Mouse (Mus musculus) myocyte (in vitro differentiated cells): ENCODE measurements around the gene Gm20388.

ENCODE experiments used
- CEBPB ChIP-seq: IDR thresholded peaks from 2 replicates; pipeline ENCODE4 v1.6.1; 2011; ENCODE audit warnings: mild to moderate bottlenecking, moderate library complexity; ENCODE audit not compliant: poor library complexity, insufficient read depth, severe bottlenecking
- E2F4 ChIP-seq: IDR thresholded peaks from one replicate; pipeline ENCODE4 v1.6.1; 2011; ENCODE audit warnings: mild to moderate bottlenecking, control low read depth, moderate library complexity; ENCODE audit not compliant: insufficient read depth
- MAX ChIP-seq: IDR thresholded peaks from one replicate; pipeline ENCODE4 v1.6.1; 2011; ENCODE audit warnings: low read depth, mild to moderate bottlenecking, control low read depth
- MYOD1 ChIP-seq, 3 experiments: IDR thresholded peaks; one replicate each; pipeline ENCODE4 v1.6.1; 2011; ENCODE audit warnings: control low read depth in 2 of 3, low read depth in 2 of 3, mild to moderate bottlenecking in 2 of 3, moderate library complexity in 1 of 3; ENCODE audit not compliant: insufficient read length in 2 of 3, control insufficient read depth in 1 of 3
- MYOG ChIP-seq, 3 experiments: IDR thresholded peaks; one replicate each; pipeline ENCODE4 v1.6.1; 2011; ENCODE audit warnings: control low read depth in 2 of 3, low read depth in 2 of 3, mild to moderate bottlenecking in 2 of 3; ENCODE audit not compliant: insufficient read length in 2 of 3, control insufficient read depth in 1 of 3, insufficient read depth in 1 of 3
- POLR2A ChIP-seq: IDR thresholded peaks from one replicate; pipeline ENCODE4 v1.6.1; 2011; ENCODE audit warnings: low read depth, mild to moderate bottlenecking, control low read depth, moderate library complexity; ENCODE audit not compliant: insufficient read length
- POLR2AphosphoS2 ChIP-seq: IDR thresholded peaks from one replicate; pipeline ENCODE4 v1.6.1; 2011; ENCODE audit warnings: low read depth, control low read depth; ENCODE audit not compliant: insufficient read length
- TCF12 ChIP-seq: IDR thresholded peaks from one replicate; pipeline ENCODE4 v1.6.1; 2011; ENCODE audit warnings: mild to moderate bottlenecking, control low read depth; ENCODE audit not compliant: poor library complexity, insufficient read depth, severe bottlenecking
- TCF3 ChIP-seq: IDR thresholded peaks from one replicate; pipeline ENCODE4 v1.6.1; 2011; ENCODE audit warnings: low read depth, control low read depth; ENCODE audit not compliant: insufficient read length
- USF1 ChIP-seq: IDR thresholded peaks from one replicate; pipeline ENCODE4 v1.6.1; 2011; ENCODE audit warnings: low read depth, mild to moderate bottlenecking, control low read depth, moderate library complexity

DNA sequence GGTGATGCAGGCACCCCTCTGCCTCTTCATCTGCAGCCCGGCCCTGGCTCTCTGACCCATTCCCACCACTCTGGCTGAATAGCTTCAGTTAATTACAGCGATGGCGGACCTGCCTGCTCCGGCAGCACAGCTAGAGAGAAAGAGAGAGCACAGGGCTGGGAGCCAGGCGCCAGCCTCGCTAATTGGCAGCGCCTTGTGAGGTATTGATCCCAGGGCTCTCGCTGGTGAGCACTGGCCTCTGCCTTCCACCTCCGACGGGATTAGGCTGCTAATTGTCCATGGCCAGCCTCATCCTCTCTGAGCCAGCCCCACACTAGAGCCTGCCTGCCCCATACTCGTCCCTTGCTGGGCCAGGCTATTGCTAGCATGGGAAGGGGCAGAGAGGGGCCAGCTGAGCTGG, 649.0 kb downstream of the Gm20388 start:
- TF ChIP-seq POLR2A (no peak), TCF12 (no peak), MAX (no peak), E2F4 (no peak), MYOG (IDR thresholded peaks at IDR 0.05; ENCODE audit: control insufficient read depth in 1 of 3, insufficient read depth in 1 of 3, insufficient read length in 2 of 3, low read depth in 2 of 3) (no peak), MYOD1 (IDR thresholded peaks at IDR 0.05; ENCODE audit: control insufficient read depth in 1 of 3, insufficient read length in 2 of 3, low read depth in 2 of 3) (no peak), POLR2AphosphoS2 (no peak), USF1 (no peak), CEBPB (no peak), TCF3 (no peak)
